Mouse (Mus musculus): Measurements from ENCODE around the gene P2ry12. TPM values are rescaled to one million over a fixed set of nuclear protein-coding genes. Genes with fewer than 3 reads are reported as not detected.

P2ry12 gene
- total and polyA plus RNA-seq, 2 experiments, result 1.7 to 2.3 TPM

GRCm38 (mm10) chr3:59205941-59206340 lies 56.7 kb downstream of the P2ry12 start:
- no peak overlapping the region for H3K4me3 ChIP-seq (ENCODE audit: insufficient read depth, low read depth, low read length)
- no peaks in the 10 kb centered on the region for H3K4me1 ChIP-seq (ENCODE audit: control insufficient read depth, insufficient read depth, low read length)
- WGBS, result 80% methylated on average over 4 of the region's 4 CpGs
- no peak overlapping the region for H3K27ac ChIP-seq (replicated peaks; ENCODE audit: insufficient read depth, low read depth, low read length)
- TF ChIP-seq POLR2A (IDR thresholded peaks at IDR 0.05; ENCODE audit: extremely low read depth, insufficient read depth, low read length) (no peak), CTCF (IDR thresholded peaks at IDR 0.05; ENCODE audit: low read depth, low read length) (no peak)
- no peaks in the 10 kb centered on the region for H3K79me2 ChIP-seq (ENCODE audit: control insufficient read depth, insufficient read depth, low read length)
- no peaks in the 10 kb centered on the region for H3K36me3 ChIP-seq (ENCODE audit: control insufficient read depth, insufficient read depth, low read length)
- no peak overlapping the region for H3K9ac ChIP-seq (ENCODE audit: low read depth, low read length)
- H3K27me3 ChIP-seq (ENCODE audit: control insufficient read depth, insufficient read depth, low read length), result no peaks in the 10 kb centered on the region
- DNase-seq (ENCODE audit: extremely low read depth, low read depth, low spot score), result no peak

GRCm38 (mm10) chr3:59204719-59205503 lies 57.8 kb downstream of the P2ry12 start:
- H3K4me1 ChIP-seq (ENCODE audit: control insufficient read depth, insufficient read depth, low read length), result no peaks in the 10 kb centered on the region
- TF ChIP-seq CTCF (IDR thresholded peaks at IDR 0.05; ENCODE audit: low read depth, low read length) (no peak), POLR2A (IDR thresholded peaks at IDR 0.05; ENCODE audit: extremely low read depth, insufficient read depth, low read length) (no peak)
- H3K9ac ChIP-seq (ENCODE audit: low read depth, low read length), result no peak overlapping the region
- no peaks in the 10 kb centered on the region for H3K36me3 ChIP-seq (ENCODE audit: control insufficient read depth, insufficient read depth, low read length)
- WGBS, result 60% methylated on average over 11 of the region's 11 CpGs
- H3K4me3 ChIP-seq (ENCODE audit: insufficient read depth, low read depth, low read length), result no peak overlapping the region
- H3K79me2 ChIP-seq (ENCODE audit: control insufficient read depth, insufficient read depth, low read length), result no peaks in the 10 kb centered on the region
- H3K27ac ChIP-seq (replicated peaks; ENCODE audit: insufficient read depth, low read depth, low read length), result no peak overlapping the region
- H3K27me3 ChIP-seq (ENCODE audit: control insufficient read depth, insufficient read depth, low read length), result no peaks in the 10 kb centered on the region
- no peak for DNase-seq (ENCODE audit: extremely low read depth, low read depth, low spot score)

- H3K27me3 ChIP-seq (ENCODE audit: control insufficient read depth, insufficient read depth, low read length), result no peaks in the 10 kb centered on the region
Observed at GRCm38 (mm10) chr3:59203802-59204520, 58.7 kb downstream of the P2ry12 start.

GRCm38 (mm10) chr3:59197329-59197948 lies 65.2 kb downstream of the P2ry12 start:
- Histone ChIP-seq H3K79me2 (ENCODE audit: control insufficient read depth, insufficient read depth, low read length) (no peaks in the 10 kb centered on the region), H3K27ac (replicated peaks; ENCODE audit: insufficient read depth, low read depth, low read length) (no peak overlapping the region), H3K4me3 (ENCODE audit: insufficient read depth, low read depth, low read length) (no peak overlapping the region), H3K36me3 (ENCODE audit: control insufficient read depth, insufficient read depth, low read length) (no peaks in the 10 kb centered on the region), H3K4me1 (ENCODE audit: control insufficient read depth, insufficient read depth, low read length) (no peaks in the 10 kb centered on the region), H3K9ac (ENCODE audit: low read depth, low read length) (no peak overlapping the region), H3K27me3 (ENCODE audit: control insufficient read depth, insufficient read depth, low read length) (no peaks in the 10 kb centered on the region)
- TF ChIP-seq POLR2A (IDR thresholded peaks at IDR 0.05; ENCODE audit: extremely low read depth, insufficient read depth, low read length), result no peak
- TF ChIP-seq CTCF (IDR thresholded peaks at IDR 0.05; ENCODE audit: low read depth, low read length), result no peak
- no peak for DNase-seq (ENCODE audit: extremely low read depth, low read depth, low spot score)
- WGBS, result 72% methylated on average over 4 of the region's 4 CpGs

More at GRCm38 (mm10) chr3:59203802-59204520, 58.7 kb downstream of the P2ry12 start:
- H3K79me2 ChIP-seq (ENCODE audit: control insufficient read depth, insufficient read depth, low read length), result no peaks in the 10 kb centered on the region
- H3K27ac ChIP-seq (replicated peaks; ENCODE audit: insufficient read depth, low read depth, low read length), result no peak overlapping the region
- no peaks in the 10 kb centered on the region for H3K4me1 ChIP-seq (ENCODE audit: control insufficient read depth, insufficient read depth, low read length)
- no peaks in the 10 kb centered on the region for H3K36me3 ChIP-seq (ENCODE audit: control insufficient read depth, insufficient read depth, low read length)
- H3K4me3 ChIP-seq (ENCODE audit: insufficient read depth, low read depth, low read length), result no peak overlapping the region
- no peak for DNase-seq (ENCODE audit: extremely low read depth, low read depth, low spot score)
- no peak for TF ChIP-seq POLR2A (IDR thresholded peaks at IDR 0.05; ENCODE audit: extremely low read depth, insufficient read depth, low read length)
- no peak for TF ChIP-seq CTCF (IDR thresholded peaks at IDR 0.05; ENCODE audit: low read depth, low read length)
- H3K9ac ChIP-seq (ENCODE audit: low read depth, low read length), result no peak overlapping the region
- 83% methylated on average over 8 of the region's 8 CpGs for WGBS

GRCm38 (mm10) chr3:59194938-59195337 lies 67.7 kb downstream of the P2ry12 start, which contains the start of gene Gpr87:
Gpr87 (minus strand) TSS chr3:59195104.
- no peak within 1 kb of the TSS for H3K27ac ChIP-seq (replicated peaks; ENCODE audit: insufficient read depth, low read depth, low read length)
- H3K4me3 ChIP-seq (ENCODE audit: insufficient read depth, low read depth, low read length), result no peak within 1 kb of the TSS
- DNase-seq (ENCODE audit: extremely low read depth, low read depth, low spot score), result no peak
- H3K4me1 ChIP-seq (ENCODE audit: control insufficient read depth, insufficient read depth, low read length), result no peaks in the 10 kb centered on the region
- TF ChIP-seq POLR2A (IDR thresholded peaks at IDR 0.05; ENCODE audit: extremely low read depth, insufficient read depth, low read length), result no peak
- no peak for TF ChIP-seq CTCF (IDR thresholded peaks at IDR 0.05; ENCODE audit: low read depth, low read length)
- no peak within 1 kb of the TSS for H3K9ac ChIP-seq (ENCODE audit: low read depth, low read length)
- 85% methylated on average over 7 of the region's 7 CpGs for WGBS
- no peaks in the 10 kb centered on the region for H3K79me2 ChIP-seq (ENCODE audit: control insufficient read depth, insufficient read depth, low read length)
- no peaks in the 10 kb centered on the region for H3K27me3 ChIP-seq (ENCODE audit: control insufficient read depth, insufficient read depth, low read length)
- no peaks in the 10 kb centered on the region for H3K36me3 ChIP-seq (ENCODE audit: control insufficient read depth, insufficient read depth, low read length)
